Mouse (Mus musculus): Measurements from ENCODE around the gene Rtn1.

DNA sequence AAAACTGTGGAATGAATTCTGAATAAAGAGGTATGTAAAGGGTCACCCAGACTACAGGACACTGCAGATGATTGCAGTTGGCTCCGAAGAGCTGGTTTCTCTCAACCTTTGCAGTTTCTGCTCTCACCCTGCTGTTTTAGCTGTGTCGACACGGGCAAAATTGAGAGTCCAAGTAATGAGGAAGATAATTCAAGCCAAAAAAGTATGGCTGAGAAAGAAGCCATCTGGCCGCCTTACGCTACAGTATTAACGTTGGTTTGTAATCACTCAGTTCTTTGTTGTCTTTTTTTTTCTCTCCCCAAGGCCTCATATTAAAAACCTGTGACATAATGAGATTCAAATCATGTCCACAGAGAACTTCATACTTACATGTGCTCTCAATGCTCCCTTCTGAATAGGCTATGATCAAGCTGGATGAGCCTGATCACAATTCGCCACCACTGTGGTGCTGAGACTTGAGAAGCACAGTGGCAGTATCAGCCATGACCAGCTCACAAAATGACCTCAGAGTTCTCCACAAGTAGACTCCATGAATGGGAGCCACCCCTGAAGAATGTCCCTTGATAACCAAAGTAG lies 76.9 kb downstream of the Rtn1 start:
- TF ChIP-seq POLR2A (IDR thresholded peaks at IDR 0.05; ENCODE audit: extremely low read depth, insufficient read depth, low read length): no peak
- no peak for TF ChIP-seq CTCF (IDR thresholded peaks at IDR 0.05; ENCODE audit: extremely low read depth, insufficient read depth, low read length)
